12 mouse cellular contexts compared by ENCODE assay signal in the genomic region with DNA sequence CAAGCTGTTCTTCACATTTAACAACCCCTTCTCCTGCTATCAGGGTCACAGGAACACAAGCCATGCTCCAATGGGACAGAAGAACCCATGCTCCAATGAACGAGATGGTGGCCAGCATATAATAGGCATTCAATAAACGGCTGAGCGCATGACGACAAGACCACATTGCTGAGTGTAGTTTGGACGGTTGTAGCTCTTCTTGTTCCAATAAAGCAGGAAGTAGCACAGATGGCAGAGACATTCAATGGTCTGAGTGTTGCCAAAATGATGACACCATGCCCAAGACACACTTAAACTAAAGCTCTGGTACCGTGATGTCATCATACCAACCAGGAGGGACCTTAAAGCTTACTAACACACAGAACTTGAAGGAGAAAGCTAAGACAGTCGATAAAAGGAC. TPM values are rescaled to one million over a fixed set of nuclear protein-coding genes. Genes with fewer than 3 reads are reported as not detected.
DNase-seq lines count a peak whose midpoint lies in the region; ATAC-seq lines count a peak whose summit lies in the region.
"Had no signal": no experiment of that assay in that cellular context is flagged by ENCODE, and none has a peak within 500 bp of the region (broad histone marks: within the 10 kb centered on the region; RNA-seq: fewer than 3 reads in every experiment).

No protein-coding gene starts in this region.

- ATAC-seq in granulocyte monocyte progenitor cell, adult 5-6 weeks (replicated peaks; ENCODE audit: poor library complexity, severe bottlenecking): peak; percentile 42
- ATAC-seq in activated CD4-positive, CD25-positive, alpha-beta regulatory T cell, adult 4 months: no peak
- ATAC-seq: intestine, embryonic 16.5 days; lung, postnatal 0 days had no signal

- DNase-seq in layer of hippocampus, adult 9-11 months: peak; percentile 25
- DNase-seq in layer of hippocampus, adult 9-10 months (ENCODE audit: low spot score): no peak
- DNase-seq in cerebellum, adult 11-12 months: peak; percentile 49
- DNase-seq in cerebellum, adult 9-11 months: peak; percentile 58
- DNase-seq in thymus, adult 18-20 months: no peak
- DNase-seq: embryo, embryonic 11 days; gastrocnemius, postnatal 10 days; right cerebral cortex, adult 18-20 months had no signal

RNA-seq across cellular contexts. Expression of a gene that starts 16.7 kb away (rescaled TPM):
- 20.9 and 22.4 TPM in 2 replicates for total RNA-seq in granulocyte monocyte progenitor cell, adult 5-6 weeks (2014; fragmentation: Nextera tagmentation)
- total RNA-seq in granulocyte monocyte progenitor cell, adult 5-6 weeks (2017): 11.2 and 12.9 TPM in 2 replicates
- polyA plus RNA-seq in activated CD4-positive, CD25-positive, alpha-beta regulatory T cell, adult 4 months (2017; shearing (Covaris generic)): 1 to 10 TPM; 7.4 to 9.2 TPM

RNA-seq across cellular contexts. Expression of a gene that starts 56.6 kb away (rescaled TPM):
- total RNA-seq in granulocyte monocyte progenitor cell, adult 5-6 weeks (2014; fragmentation: Nextera tagmentation): 12.7 and 16.5 TPM in 2 replicates
- 22.5 and 38.8 TPM in 2 replicates for total RNA-seq in granulocyte monocyte progenitor cell, adult 5-6 weeks (2017)
- polyA plus RNA-seq in activated CD4-positive, CD25-positive, alpha-beta regulatory T cell, adult 4 months (2017; shearing (Covaris generic)): 10 to 100 TPM; 17.3 to 24.7 TPM

Comparison
In these comparisons a context has a peak if more than half of its experiments do, and no peak if none do; other contexts are left out.
1. DNase-seq: peak in layer of hippocampus, adult 9-11 months (single experiment), cerebellum, adult 11-12 months (single experiment) and cerebellum, adult 9-11 months (single experiment); none in layer of hippocampus, adult 9-10 months (single experiment) and thymus, adult 18-20 months (0 of 2).